Mouse (Mus musculus) hindbrain, embryonic 14.5 days (tissue): ENCODE measurements around the gene Cux2. TPM values are rescaled to one million over a fixed set of nuclear protein-coding genes. Genes with fewer than 3 reads are reported as not detected.

ENCODE experiments used
- ATAC-seq: fragments of 200-750 bp; cut with Nextera tagmentation; 2 replicates; pipeline ENCODE4 v1.8.0; 2017; ENCODE audit warnings: moderate number of reproducible peaks, mild to moderate bottlenecking, moderate TSS enrichment, moderate library complexity; ENCODE audit not compliant: low FRiP score
- DNase-seq: peaks from one replicate; pipeline ENCODE4 v3.0.0-alpha.2; 2015; ENCODE audit warnings: low spot score
- H3K27ac ChIP-seq: fragments of 300-500 bp; sonication (generic); 2 replicates; pipeline ENCODE4 v1.5.1; 2014; ENCODE audit warnings: mild to moderate bottlenecking, moderate library complexity
- H3K27me3 ChIP-seq: fragments of 300-500 bp; sonication (generic); 2 replicates; pipeline ENCODE4 v1.6.1; 2014; ENCODE audit warnings: mild to moderate bottlenecking, low read length, mixed read lengths; ENCODE audit not compliant: control insufficient read depth, insufficient read depth
- H3K36me3 ChIP-seq: fragments of 300-500 bp; sonication (generic); replicated peaks from 2 replicates; pipeline ENCODE4 v1.6.1; 2014; ENCODE audit not compliant: control insufficient read depth, insufficient read depth
- H3K4me1 ChIP-seq: fragments of 300-500 bp; sonication (generic); replicated peaks from 2 replicates; pipeline ENCODE4 v1.6.1; 2014; ENCODE audit warnings: antibody characterized with exemption, low read length, mixed read lengths; ENCODE audit not compliant: control insufficient read depth, insufficient read depth
- H3K4me2 ChIP-seq: fragments of 300-500 bp; sonication (generic); replicated peaks from 2 replicates; pipeline ENCODE4 v1.6.1; 2014; ENCODE audit warnings: mild to moderate bottlenecking, moderate library complexity
- H3K4me3 ChIP-seq: fragments of 300-500 bp; sonication (generic); replicated peaks from 2 replicates; pipeline ENCODE4 v1.5.1; 2014; ENCODE audit warnings: mild to moderate bottlenecking, low read length
- H3K9ac ChIP-seq: fragments of 300-500 bp; sonication (generic); 2 replicates; pipeline ENCODE4 v1.6.1; 2014
- H3K9me3 ChIP-seq: fragments of 300-500 bp; sonication (generic); 2 replicates; pipeline ENCODE4 v1.6.1; 2016; ENCODE audit warnings: low read length; ENCODE audit not compliant: control insufficient read depth
- WGBS: fragments of 180-500 bp; shearing (Covaris S2); extraction: QIAGEN DNeasy Blood & Tissue Kit; methylation state at CpG from one replicate; pipeline ENCODE4 v1.1.7; 2014; 5-methylcytosine and 5-hydroxymethylcytosine counted together
- polyA plus RNA-seq: library from polyadenylated mRNA; unstranded; fragments of >200 nt; fragmentation: Nextera tagmentation; extraction: Ambion mirVana; gene quantifications from 2 replicates; pipeline ENCODE4 v1.2.1, GENCODE M21; 2014

The Cux2 gene
- polyA plus RNA-seq, 1 experiment from 2014 or later: 28.1 TPM

DNA sequence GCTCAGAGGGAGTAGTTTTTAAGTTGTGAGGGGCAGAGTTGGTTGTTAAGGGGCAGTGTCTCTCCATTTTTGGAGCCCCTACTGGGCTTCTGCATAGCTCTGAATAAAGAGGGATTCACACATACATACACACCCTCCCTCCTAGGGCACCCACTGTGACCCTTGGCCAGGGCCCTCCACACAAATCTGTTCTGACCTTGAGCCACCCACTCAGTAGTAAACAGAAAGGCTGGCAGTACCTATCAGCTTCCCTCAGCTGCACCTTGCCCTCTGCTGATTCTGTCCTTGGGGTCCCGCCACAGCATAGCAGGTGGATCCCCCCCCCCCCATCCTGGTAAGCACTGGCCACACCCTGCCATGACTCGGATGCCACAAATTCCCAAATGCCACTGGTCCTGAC lies 99.7 kb downstream of the Cux2 start:
- Histone ChIP-seq H3K27me3 (no peaks in the 10 kb centered on the region), H3K9ac (no peak overlapping the region), H3K4me1 (peaks cover 39% of the 10 kb centered on the region), H3K4me2 (no peak overlapping the region), H3K36me3 (no peaks in the 10 kb centered on the region), H3K27ac (peak overlapping the region; percentile 86; the same call in 1 of the 2 replicates), H3K9me3 (no peaks in the 10 kb centered on the region), H3K4me3 (no peak overlapping the region)
- no peak for DNase-seq
- 77% methylated on average over 2 of the region's 2 CpGs for WGBS
- no peak for ATAC-seq

DNA sequence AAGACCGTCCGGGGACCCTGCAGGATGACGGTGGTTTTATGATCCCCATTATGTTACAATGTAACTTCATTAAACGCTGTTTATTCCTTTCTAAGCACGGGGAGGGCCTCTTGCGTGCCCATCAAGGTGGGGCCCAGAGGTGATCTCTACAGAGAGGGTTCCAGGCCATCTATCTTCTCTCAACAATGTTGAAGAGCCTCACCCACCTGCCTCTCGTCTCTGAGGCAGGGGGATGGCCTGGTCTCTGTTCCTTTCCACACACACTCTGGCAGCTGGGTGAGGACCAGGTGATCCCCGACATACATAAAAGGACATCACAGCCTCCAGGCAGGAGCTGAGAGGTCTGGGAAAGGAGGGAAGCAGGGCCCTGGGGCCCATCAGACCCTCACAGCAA lies 100.9 kb downstream of the Cux2 start:
- H3K27ac ChIP-seq: peak overlapping the region; percentile 86
- ATAC-seq (peak; percentile 11; the same call in 1 of the 2 replicates), DNase-seq (no peak)
- peak overlapping the region; percentile 47 for H3K4me2 ChIP-seq
- no peak overlapping the region for H3K9ac ChIP-seq
- no peaks in the 10 kb centered on the region for H3K36me3 ChIP-seq
- H3K9me3 ChIP-seq: no peaks in the 10 kb centered on the region
- H3K4me1 ChIP-seq: peaks cover 39% of the 10 kb centered on the region
- 8% methylated on average over 8 of the region's 8 CpGs for WGBS
- no peaks in the 10 kb centered on the region for H3K27me3 ChIP-seq
- H3K4me3 ChIP-seq: no peak overlapping the region

DNA sequence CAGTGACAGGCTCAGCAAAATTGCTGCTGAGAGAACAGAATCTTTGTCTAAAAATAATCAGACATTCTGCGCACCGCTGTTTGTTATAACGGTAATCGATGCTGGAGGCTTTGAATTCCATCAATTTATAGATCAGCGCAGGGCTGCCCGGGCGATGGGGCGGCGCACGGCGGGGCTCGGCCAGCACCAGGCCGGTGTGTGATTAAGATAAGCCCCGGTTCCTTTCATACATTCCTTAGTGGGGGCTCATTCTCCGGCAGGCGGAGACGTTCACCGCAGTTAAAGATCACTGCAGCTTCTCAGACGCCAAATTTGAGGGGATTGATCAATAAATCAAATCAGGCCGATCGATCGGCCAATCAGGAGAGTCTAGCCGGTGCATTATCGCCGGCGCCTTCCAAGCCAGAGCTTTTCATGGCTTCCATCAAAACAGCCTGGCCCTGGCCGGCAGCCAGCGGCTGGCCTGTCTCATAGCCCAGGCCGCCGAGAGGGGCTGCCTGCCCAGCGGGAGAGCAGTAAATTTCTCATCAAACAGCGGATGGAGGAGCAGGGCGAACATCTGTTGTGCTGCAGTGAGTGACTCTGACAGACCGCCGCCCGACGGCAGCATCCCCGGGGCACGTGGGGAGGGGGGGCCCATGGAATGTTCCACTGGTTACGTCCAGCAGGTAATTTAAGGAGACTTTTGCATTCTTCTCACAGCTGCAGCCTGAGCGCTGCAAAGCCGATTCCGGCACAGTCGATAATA lies 101.4 kb downstream of the Cux2 start:
- DNase-seq: peak; percentile 85
- Histone ChIP-seq H3K9me3 (no peaks in the 10 kb centered on the region), H3K9ac (peak overlapping the region; percentile 45), H3K4me1 (peaks cover 39% of the 10 kb centered on the region), H3K4me2 (peak overlapping the region; percentile 47), H3K27me3 (no peaks in the 10 kb centered on the region), H3K4me3 (peak overlapping the region; percentile 8), H3K27ac (peak overlapping the region; percentile 86), H3K36me3 (no peaks in the 10 kb centered on the region)
- 3% methylated on average over 44 of the region's 44 CpGs for WGBS
- peak; percentile 72 for ATAC-seq

DNA sequence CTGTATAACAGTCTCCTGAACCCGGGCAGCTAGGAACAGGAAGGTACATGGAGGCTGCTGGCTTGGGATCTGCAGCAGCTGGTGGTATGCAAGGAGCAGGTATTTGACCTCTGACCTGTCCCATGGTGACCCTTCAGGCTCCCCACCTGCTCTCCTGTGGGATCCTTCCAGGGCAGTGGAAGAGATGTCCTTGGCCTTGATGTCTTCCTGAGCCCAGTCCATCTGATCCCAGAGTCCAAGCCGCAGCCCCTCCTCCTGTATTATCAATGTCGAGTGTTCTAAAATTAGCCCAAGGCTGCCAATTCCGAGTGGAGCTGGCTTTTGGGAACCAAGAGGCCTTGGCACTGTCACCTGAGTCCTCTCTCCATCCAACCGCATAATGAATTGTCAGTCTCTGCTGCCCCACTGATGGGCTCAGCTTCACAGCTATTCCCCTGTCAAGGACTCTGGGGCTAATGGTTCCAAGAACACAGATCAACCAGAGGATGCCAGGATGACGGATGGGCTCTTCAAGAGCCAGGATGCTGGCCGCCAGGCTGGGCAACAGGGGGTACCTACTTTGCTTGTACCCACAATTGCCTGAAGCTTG lies 103.2 kb downstream of the Cux2 start:
- Histone ChIP-seq H3K4me1 (peaks cover 39% of the 10 kb centered on the region), H3K27me3 (no peaks in the 10 kb centered on the region), H3K27ac (peak overlapping the region; percentile 86), H3K9ac (no peak overlapping the region), H3K4me2 (no peak overlapping the region), H3K36me3 (no peaks in the 10 kb centered on the region), H3K9me3 (no peaks in the 10 kb centered on the region), H3K4me3 (no peak overlapping the region)
- DNase-seq: no peak
- no peak for ATAC-seq
- WGBS: 69% methylated on average over 7 of the region's 7 CpGs

DNA sequence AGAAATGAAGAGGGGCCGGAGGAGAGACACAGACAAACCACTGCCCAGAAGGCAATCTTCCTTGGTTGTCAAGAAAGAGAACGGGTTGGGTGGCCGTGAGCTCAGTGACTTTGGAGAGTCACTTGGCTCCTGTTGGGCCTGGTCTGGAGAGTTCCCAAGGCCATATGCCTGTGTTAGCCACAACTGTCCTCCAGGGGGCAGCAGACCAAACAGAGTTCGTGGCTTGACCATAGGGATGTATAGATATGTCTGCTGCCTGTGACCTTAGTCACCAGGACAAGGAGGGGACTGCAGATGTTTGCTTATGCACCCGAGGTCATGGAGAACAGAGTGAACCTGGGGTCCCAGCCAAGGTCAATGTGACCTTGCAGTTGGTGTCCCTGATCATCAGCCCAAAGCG lies 104.1 kb downstream of the Cux2 start:
- Histone ChIP-seq H3K27me3 (no peaks in the 10 kb centered on the region), H3K36me3 (no peaks in the 10 kb centered on the region), H3K4me2 (no peak overlapping the region), H3K9ac (no peak overlapping the region), H3K4me3 (no peak overlapping the region), H3K9me3 (no peaks in the 10 kb centered on the region), H3K4me1 (peaks cover 39% of the 10 kb centered on the region), H3K27ac (no peak overlapping the region; the same call in 1 of the 2 replicates)
- no peak for ATAC-seq
- DNase-seq: peak; percentile 63
- WGBS: 47% methylated on average over 6 of the region's 6 CpGs

DNA sequence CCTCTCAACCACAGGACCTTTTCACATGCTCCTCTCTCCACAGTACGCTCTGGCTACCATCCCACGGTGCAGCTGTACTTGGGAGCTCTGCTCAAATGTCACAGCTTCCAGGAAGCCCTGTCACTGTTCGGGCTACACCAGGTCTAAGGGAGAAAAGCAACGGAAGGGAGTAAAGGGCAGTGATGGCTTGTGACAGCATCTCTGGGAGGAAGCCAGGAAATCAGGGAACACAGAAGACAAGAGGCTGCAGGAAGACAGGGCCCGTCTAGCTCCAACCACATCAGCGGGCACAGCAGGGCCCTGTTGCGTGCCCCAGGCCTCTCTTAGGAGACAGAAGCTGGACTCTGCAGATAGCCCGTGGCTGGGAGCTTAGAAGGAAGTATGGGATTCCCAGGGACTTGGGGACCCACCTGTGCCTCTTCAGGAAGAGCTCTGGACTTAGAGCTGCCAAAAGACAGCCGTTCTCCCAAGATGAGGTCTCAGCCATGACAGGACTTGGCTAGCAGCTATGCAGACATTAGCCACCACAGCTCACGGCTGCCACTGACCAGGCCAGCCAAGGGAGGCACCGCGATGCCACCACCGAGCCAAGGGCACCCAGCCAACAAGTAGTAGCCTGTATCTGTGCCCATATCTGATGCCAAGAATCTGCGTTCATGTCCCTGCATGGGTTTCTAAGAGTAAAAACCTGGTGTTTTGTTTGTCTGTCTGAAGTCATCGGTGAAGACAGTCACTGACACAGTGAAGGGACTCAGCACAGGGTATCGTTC lies 105.7 kb downstream of the Cux2 start:
- peaks cover 37% of the 10 kb centered on the region for H3K4me1 ChIP-seq
- H3K4me2 ChIP-seq: no peak overlapping the region
- no peak for ATAC-seq
- H3K27me3 ChIP-seq: no peaks in the 10 kb centered on the region
- H3K27ac ChIP-seq: no peak overlapping the region
- H3K36me3 ChIP-seq: no peaks in the 10 kb centered on the region
- H3K9ac ChIP-seq: no peak overlapping the region
- 81% methylated on average over 16 of the region's 16 CpGs for WGBS
- H3K4me3 ChIP-seq: no peak overlapping the region
- DNase-seq: no peak
- H3K9me3 ChIP-seq: no peaks in the 10 kb centered on the region

DNA sequence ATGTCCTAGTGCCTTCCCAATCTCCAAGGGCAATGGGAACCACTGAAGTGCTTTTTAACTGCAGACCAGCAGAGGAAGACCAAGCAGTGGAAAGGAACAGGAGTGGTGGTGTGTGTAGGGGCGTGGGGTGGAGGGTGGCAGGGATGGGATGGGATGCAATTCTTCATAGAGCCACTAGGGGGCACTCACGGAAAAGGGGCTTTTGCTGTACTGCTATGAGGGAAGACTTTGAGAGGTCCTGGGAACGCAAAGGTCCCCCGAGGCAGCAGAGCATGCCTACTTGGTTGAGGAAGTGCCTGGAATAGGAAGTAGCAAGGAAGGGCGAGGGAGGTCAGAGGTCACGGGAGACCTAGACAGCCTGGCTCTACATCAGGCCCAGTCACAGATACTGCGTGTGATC lies 106.4 kb downstream of the Cux2 start:
- Histone ChIP-seq H3K36me3 (no peaks in the 10 kb centered on the region), H3K9ac (no peak overlapping the region), H3K27ac (no peak overlapping the region), H3K4me1 (peaks cover 37% of the 10 kb centered on the region), H3K4me2 (no peak overlapping the region), H3K9me3 (no peaks in the 10 kb centered on the region), H3K27me3 (no peaks in the 10 kb centered on the region), H3K4me3 (no peak overlapping the region)
- 60% methylated on average over 7 of the region's 7 CpGs for WGBS
- DNase-seq (no peak), ATAC-seq (no peak)

DNA sequence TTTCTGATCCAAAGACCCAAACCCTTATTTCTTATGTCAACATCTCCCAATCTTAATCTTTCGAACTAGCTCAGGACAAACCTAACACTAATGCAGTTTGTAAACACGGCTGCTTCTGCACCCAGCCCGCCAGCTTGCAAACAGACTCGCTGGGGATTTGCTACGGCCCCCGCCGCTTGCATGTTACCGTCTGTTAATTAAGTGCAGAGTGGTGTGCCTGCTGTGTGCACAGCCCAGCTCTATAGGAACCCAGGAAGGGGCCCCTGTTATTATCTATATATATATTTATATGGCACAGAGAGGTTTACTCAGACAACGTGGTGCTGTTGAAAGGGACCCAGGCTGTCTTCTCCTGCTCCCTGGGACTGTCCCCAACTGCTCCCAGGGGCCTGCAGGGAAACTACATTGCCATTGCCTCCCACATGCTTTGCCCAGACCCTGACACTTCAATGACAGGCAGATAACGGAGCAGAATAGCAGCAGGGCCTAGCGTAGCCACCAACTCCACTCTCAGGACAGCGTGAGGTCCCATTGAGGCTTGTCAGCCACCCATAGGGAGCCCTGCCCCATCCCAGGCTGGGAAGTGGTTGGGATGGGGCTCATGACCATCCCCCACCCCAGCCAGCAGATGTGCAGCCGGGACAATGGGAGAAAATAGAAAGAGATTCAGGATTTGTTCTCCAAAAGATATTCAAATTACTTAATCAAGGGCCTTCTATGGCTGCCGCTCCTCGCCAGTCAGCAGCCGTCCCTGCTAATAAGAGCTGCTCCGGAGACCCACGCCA lies 111.6 kb downstream of the Cux2 start:
- no peak overlapping the region; the same call in 1 of the 2 replicates for H3K9ac ChIP-seq
- peaks cover 39% of the 10 kb centered on the region for H3K4me1 ChIP-seq
- ATAC-seq (no peak), DNase-seq (no peak)
- H3K27me3 ChIP-seq: no peaks in the 10 kb centered on the region
- WGBS: 18% methylated on average over 18 of the region's 18 CpGs
- no peaks in the 10 kb centered on the region for H3K9me3 ChIP-seq
- no peaks in the 10 kb centered on the region for H3K36me3 ChIP-seq
- no peak overlapping the region for H3K4me2 ChIP-seq
- no peak overlapping the region for H3K4me3 ChIP-seq
- 0 out of 2 replicates have a peak overlapping the region, but pooled peaks have one; percentile 36 for H3K27ac ChIP-seq
